Mouse (Mus musculus) right cerebral cortex, adult 18-20 months (tissue): ENCODE measurements around the gene Ipo5.
A peak's percentile ranks its signal among the peaks of the same experiment; 100 is the strongest.

ENCODE experiments used
- DNase-seq: peaks from one replicate; pipeline ENCODE4 v3.0.0; 2022; ENCODE audit warnings: mixed read lengths

The Ipo5 gene

DNA sequence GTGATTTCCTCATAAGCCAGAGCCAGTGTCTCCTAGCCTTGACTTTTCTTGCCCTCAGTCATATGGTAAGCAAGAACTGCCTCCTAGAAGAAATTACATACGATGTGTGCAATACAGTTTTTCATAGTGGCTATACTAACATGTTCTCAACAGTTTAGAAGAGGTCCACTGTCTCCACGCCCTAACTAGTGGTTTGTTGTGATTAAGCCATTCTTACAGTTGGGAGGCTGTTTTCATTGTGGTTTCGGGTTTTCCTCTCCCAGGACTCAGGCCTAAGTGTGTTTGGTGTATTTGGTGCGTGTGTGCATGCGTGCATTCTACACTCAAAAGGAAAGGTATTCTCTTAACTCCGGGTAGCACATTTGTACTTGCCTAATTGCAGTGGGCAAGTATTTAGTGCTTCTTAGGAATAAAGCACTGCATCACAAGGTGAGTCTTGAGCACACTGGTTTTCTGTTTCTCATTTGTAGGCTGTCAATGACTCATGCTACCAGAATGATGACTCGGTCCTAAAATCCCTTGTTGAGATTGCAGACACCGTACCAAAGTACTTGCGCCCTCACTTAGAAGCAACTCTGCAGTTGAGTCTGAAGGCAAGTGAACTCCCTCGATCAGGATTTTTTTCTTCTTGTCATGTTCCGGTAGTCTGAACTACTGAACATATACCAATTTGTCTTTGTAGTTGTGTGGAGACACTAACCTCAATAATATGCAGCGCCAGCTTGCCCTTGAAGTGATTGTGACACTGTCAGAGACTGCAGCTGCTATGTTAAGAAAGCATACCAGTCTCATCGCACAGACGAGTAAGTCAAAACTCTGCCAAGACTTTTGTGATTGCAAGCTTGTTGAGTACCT lies 14.9 kb downstream of the Ipo5 start:
- DNase-seq = no peak

DNA sequence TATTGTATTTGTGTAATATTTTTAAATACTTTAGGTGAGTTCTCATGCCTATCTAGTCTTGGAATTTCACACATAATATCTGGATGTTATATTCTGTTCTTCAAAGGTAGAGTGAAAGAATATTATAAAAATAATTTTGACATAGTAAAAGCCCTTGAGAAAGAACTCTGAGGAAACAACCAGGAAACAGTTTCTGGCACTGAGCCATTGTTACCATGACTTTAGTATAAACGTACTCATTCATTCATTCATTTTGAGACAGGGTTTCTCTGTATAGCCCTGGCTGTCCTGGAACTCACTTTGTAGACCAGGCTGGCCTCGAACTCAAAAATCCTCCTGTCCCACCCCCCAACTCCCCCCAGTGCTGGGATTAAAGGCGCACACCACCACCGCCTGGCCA lies 20.2 kb downstream of the Ipo5 start:
- DNase-seq = no peak

DNA sequence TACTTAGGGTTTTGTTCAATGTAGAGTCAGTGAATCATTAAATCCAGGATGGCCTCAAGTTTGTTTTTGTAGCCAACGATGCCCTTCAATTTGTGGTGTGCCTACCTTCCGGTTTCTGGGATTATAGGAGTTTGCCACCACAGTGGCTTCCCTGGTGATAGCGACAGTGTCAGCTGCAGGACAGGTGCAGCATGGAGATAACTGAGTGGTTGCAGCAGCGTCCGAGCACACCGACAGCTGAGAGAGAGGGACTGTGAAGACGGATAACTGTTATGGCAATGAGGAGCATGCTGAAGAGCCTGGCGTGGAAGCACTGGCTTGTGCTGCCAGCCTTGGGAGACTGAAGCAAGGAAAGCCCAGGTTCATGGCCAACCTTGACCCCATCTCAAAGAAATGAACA lies 22.6 kb downstream of the Ipo5 start:
- DNase-seq = no peak

DNA sequence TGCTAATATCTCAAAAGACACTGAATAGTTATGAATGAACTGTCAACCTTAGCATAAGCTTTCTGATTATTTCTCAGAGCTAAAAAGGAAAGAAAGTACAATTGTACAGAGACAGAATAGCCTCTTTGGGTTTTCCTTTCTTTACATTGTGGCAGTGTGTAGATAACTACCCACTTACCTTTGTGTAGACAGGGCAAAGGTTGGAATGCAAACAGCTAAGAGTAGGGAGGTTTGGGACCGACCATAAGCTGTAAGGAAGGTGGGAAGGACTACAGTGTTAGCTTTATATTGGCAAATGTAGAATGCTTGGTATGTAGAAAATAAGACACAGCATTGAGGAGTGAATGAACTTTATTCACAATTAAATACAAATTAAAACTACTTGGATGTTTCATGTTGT lies 26.1 kb downstream of the Ipo5 start:
- no peak for DNase-seq

DNA sequence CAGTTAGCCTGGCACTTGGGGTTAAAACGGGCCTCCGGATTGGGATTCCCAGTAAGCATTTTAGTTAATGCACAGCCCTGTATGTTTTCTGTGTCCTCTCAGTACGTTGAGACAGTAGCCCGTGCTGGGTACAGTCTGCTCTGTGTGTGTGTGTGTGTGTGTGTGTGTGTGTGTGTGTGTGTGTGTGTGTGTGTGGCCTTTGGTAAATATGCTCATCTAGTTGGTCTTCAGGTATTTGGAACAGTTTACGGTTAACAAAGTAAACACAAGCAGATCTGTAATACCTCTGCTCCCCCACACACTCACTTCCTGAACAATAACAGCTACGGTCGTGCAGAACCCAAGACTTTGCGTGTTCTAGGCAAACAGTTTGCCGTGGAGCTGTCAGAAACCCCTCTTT lies 31.8 kb downstream of the Ipo5 start:
- no peak for DNase-seq

DNA sequence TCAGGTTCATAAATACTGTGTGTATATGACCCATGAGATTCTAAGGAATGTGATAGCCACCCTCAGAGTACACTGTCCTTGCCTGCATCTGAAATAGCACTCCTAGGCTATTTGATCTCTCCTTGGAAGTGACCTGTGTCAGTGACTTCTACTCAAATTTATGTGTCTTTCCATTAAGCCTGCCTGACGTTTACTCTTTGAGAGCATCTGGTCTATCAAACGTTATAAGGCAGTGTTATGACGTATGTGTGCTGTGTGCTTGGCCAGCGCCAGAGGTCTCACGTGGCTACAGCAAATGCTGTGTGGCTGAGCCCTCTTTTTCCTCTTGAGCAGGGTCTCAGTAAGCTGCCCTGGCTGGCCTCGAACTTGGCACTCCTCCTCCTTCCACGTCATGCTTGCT lies 34.1 kb downstream of the Ipo5 start:
- no peak for DNase-seq

DNA sequence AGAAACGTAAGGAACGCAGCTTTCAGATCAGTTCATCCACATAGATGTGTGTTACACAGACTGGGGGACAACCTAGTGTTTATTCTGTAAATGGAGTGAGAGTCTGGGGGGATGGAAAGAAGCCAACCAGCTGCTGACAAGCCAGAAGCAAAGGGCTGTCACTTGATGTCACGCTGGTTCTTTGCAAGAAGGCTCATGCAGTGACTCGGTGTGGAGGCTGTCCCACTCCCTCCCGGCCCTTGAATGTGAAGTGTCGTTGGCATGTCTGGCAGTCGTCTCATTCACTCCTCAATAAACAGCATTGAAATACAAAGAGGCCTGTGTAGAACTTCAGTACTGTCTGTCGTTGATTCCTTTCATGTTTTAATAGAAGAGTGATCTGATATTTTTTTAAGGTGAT lies 36.1 kb downstream of the Ipo5 start:
- DNase-seq = no peak

DNA sequence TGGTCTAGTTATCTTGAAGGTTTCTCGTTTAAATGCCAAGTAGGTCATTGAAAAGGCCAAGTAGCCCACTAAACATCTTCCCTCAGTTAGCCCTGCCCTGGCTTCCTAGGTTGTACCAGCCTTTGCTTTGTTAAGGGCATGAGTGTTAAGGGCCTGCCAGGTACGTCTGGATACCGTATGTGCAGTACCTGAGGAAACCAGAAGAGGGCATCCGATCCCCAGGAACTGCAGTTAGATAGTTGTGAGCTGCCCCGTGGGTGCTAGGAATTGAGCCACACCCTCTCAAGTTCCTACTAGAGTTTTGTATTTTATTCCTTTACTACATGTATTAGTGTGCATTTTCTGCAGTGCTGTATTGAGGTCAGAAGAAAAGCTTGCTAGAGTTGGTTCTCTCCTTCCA lies 38.0 kb downstream of the Ipo5 start:
- no peak for DNase-seq

DNA sequence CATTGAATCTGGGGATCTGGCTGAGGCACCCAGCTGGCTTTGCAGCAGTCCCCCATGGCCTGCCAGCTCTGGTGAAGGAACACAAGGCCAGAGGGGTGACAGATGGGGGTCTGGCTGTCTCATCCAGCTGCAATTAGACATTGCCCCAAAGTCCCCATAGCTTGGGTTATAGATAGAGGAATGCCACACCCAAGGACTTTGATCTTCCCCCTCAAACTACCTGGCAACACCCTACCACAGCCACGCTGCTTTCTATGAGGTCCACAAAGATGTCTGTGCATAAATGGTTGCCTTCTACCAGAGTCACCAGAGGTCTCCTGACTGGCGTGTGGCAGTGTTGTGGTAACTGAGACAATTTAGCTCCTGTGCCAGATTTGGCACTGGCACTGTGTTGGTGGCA lies 39.0 kb downstream of the Ipo5 start:
- DNase-seq = no peak

DNA sequence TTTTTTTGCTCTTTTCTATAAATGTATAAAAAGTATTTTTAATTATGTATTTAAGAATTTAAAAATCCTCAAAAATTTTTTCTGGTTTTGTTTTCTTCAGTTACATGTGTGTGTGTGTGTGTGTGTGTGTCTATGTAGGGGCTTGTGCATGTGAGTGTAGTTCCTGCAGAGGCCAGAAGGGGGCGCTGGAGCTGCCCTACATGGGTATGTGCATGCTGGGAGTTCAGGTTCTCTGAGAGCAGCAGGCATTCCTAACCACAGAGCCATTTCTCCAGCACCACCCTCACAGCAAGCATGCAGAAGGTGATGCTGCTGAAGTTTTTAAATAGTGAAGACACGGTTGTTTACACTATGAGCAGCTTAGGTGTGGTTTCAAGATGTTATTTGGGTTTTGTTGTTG lies 41.4 kb downstream of the Ipo5 start:
- DNase-seq = no peak

DNA sequence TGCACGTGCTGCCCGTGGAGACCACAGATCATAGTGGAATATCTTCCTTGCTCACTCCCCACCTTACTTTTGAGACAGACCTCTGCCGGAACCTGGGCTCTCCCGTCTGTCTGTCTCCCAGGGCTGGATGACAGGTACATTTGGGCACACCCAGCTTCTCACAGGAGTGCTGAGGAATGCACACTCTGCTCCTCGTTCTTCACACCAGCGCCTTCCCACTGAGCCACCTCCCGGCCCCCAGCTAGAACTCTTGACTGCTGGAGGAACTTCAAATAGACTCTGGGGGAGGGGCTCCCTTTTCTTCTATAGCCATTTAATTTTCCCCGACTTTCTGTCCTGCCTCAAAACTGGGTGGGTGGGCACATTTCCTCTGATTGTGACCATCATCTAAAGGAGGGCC lies 49.5 kb downstream of the Ipo5 start:
- DNase-seq = no peak

DNA sequence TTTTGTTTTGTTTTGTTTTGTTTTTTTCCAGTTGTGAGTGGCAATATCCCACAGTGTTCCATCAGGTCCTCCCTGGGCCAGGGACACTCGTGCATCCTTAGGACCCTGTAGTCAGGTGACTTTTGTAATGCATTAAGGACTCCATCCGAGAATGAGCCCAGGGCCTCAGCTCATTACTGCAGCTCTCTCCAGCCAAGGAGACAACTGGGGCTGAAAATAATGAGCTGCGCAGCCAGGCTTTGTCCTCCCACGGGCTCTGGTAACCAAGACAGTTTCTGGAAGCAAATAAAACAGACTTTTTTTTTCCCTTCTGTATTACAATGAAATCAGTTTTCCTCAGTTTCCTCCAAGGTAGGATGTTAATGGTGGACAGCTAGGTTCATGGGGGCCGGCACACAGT lies 50.0 kb downstream of the Ipo5 start:
- peak; percentile 33 for DNase-seq

DNA sequence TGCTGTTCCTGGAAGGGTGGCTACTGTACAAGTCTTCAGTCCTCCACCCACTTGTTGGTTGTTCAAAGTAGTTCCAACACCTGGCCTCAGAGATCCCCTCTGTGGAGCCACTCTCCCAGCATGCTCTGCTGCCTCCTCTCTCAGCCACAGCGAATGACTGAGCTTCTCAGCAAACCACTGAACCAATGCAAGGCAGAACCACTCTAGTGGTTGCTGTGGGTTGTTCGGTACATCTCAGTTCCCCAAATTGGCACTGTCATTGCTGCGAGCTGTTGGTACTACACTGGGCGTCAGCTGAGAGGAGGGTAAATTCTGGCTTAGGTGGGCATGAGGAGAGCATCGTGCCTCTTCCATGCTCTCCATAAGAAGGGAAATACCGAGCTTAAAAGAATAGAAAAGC lies 56.0 kb downstream of the Ipo5 start:
- DNase-seq = no peak

DNA sequence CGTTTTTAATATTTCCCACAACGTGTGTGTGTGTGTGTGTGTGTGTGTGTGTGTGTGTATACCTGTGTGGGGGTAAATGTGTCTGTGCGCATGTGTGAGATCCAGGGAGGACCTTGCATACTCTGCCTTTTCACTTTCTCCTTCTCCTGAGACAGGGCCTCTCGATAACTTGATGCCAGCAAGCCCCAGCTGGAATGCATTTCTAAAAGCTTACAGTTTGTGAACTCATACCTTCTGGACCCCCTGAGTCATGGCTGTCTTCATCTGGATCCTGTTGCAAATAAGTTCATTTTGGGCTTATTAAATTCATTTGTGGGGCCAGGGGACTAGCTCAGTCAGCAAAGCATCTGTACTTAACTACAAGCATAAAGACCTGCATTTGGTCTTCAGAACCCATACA lies 57.7 kb downstream of the Ipo5 start:
- DNase-seq = no peak

DNA sequence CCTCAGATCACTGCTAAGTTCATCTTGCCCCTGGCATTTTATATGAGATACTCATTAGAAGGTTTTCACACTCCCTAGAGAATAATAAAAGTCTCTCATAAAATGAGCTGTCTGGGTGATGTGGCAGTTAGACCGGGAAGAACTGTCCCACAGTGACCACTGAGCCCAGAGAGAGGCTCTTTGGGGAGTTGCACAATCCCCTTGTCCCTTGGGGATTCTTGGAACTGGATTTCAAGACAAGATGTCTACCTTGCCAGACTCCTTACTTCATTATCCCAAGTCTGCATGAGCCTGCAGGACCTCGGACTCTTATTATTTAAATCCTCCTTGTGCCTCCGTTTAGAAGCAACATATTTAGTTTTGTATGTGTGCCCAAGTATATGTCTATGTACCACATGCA lies 58.6 kb downstream of the Ipo5 start:
- no peak for DNase-seq

DNA sequence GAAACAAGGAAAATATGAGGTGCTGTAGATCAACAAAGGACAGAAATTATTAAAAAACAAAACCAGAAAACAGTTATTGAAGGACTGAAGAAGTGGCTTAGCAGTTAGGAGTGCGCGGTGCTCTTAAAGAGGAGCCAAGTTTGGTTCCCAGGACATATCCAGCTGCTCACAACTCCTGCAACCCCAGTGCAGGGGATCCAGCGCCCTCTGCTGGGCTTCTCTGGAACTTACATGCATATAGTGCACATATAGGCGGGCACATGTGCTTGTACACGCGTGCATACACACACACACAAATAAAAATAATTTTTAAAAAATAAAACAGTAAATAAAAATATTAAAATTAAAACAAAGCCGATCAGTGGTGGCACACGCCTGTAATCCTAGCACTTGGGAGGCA lies 59.6 kb downstream of the Ipo5 start:
- DNase-seq = no peak

DNA sequence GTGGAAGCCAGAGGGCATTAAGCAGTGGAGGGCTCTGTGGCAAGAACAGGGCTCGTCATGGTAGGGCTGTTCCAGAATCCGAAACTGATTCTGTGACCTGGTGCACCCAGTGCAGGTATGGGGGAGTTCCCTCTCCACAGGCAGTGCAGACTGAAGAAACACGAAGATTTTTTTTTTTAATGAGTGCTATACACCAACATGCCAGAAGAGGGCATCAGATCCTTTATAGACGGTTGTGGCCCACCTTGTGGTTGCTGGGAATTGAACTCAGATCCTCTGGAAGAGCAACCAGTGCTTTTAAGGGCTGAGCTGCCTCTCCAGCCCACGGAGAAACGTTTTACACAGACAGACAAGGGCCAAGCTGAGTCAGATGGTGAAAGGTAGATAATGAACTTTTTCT lies 60.3 kb downstream of the Ipo5 start:
- no peak for DNase-seq

DNA sequence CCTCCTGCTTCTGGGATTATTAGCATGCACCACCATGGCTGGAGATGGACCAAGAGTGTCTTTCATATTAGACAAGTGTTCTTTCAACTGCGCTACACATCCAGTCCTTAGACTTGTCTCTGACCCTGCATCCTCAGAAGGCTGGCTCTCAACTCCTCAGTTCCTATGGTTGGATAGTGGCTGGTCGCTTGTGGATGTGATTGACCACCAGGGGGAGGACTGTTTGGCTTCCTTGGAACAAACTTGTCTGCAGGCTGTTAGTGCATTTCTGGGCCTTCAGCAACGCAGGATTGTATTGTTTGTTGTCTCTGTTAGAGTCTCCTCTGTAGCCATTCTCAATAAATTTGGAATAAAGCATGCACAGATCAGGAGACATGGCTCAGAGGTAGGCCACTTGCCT lies 68.5 kb downstream of the Ipo5 start:
- DNase-seq = peak; percentile 32

DNA sequence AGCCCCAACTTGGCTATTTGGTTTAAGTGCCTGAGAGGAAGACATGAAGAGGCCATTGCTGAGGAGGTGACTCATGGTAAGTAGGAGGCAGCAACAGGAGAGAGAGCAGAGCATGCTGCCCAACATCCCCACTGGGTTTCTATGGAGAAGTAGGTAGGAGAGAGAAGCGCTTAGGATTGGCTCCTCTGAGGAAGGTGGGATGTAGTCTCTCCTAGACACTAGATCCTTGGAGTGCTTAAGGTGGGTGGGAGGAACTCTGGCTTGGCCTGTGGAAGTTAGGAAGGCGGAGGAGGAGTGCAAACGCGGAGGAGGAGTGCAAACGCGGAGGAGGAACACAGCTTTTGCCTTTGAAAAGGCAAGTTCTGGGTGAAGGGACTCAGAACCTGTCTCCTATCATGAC lies 78.1 kb downstream of the Ipo5 start:
- DNase-seq = peak; percentile 73
